Mouse (Mus musculus): ENCODE measurements around the gene Snrk.

Snrk gene

GRCm38 (mm10) chr9:122178427-122178826, 61.4 kb downstream of the Snrk start:
- in situ Hi-C loops (cut with MboI; ENCODE audit: low sequenced_read_pairs), result no loop called here

GRCm38 (mm10) chr9:122180105-122180504, 63.0 kb downstream of the Snrk start:
- in situ Hi-C loops (cut with MboI; ENCODE audit: low sequenced_read_pairs), result loop anchor here (10.0 kb wide), 1 partner anchor 155 kb away; no protein-coding TSS in a partner anchor

GRCm38 (mm10) chr9:122183074-122183473, 66.0 kb downstream of the Snrk start:
- in situ Hi-C loops (cut with MboI; ENCODE audit: low sequenced_read_pairs), result loop anchor here (10.0 kb wide), 1 partner anchor 158 kb away; no protein-coding TSS in a partner anchor

- in situ Hi-C loops (cut with MboI; ENCODE audit: low sequenced_read_pairs), result loop anchor here (10.0 kb wide), 1 partner anchor 160 kb away; no protein-coding TSS in a partner anchor
These were observed 67.3 kb downstream of the Snrk start for GRCm38 (mm10) chr9:122184329-122184728.

GRCm38 (mm10) chr9:122185061-122185460, 68.0 kb downstream of the Snrk start:
- in situ Hi-C loops (cut with MboI; ENCODE audit: low sequenced_read_pairs), result loop anchor here (10.0 kb wide), 1 partner anchor 160 kb away; no protein-coding TSS in a partner anchor

- in situ Hi-C loops (cut with MboI; ENCODE audit: low sequenced_read_pairs), result loop anchor here (10.0 kb wide), 1 partner anchor 161 kb away; no protein-coding TSS in a partner anchor
These were observed 68.9 kb downstream of the Snrk start for GRCm38 (mm10) chr9:122185953-122186352.

GRCm38 (mm10) chr9:122186643-122187226, 69.7 kb downstream of the Snrk start:
- in situ Hi-C loops (cut with MboI; ENCODE audit: low sequenced_read_pairs), result loop anchor here (10.0 kb wide), 1 partner anchor 162 kb away; no protein-coding TSS in a partner anchor

GRCm38 (mm10) chr9:122187451-122187921, 70.4 kb downstream of the Snrk start:
- in situ Hi-C loops (cut with MboI; ENCODE audit: low sequenced_read_pairs), result loop anchor here (10.0 kb wide), 1 partner anchor 163 kb away; no protein-coding TSS in a partner anchor

GRCm38 (mm10) chr9:122188724-122189123, 71.7 kb downstream of the Snrk start:
- in situ Hi-C loops (cut with MboI; ENCODE audit: low sequenced_read_pairs), result loop anchor here (10.0 kb wide), 1 partner anchor 164 kb away; no protein-coding TSS in a partner anchor

GRCm38 (mm10) chr9:122193361-122193760, 76.3 kb downstream of the Snrk start:
- in situ Hi-C loops (cut with MboI; ENCODE audit: low sequenced_read_pairs), result no loop called here

GRCm38 (mm10) chr9:122193823-122194222, 76.8 kb downstream of the Snrk start:
- in situ Hi-C loops (cut with MboI; ENCODE audit: low sequenced_read_pairs), result no loop called here

GRCm38 (mm10) chr9:122195042-122195682, 78.1 kb downstream of the Snrk start:
- in situ Hi-C loops (cut with MboI; ENCODE audit: low sequenced_read_pairs), result no loop called here

- in situ Hi-C loops (cut with MboI; ENCODE audit: low sequenced_read_pairs), result no loop called here
These were observed 80.0 kb downstream of the Snrk start for GRCm38 (mm10) chr9:122197021-122197420.

- in situ Hi-C loops (cut with MboI; ENCODE audit: low sequenced_read_pairs), result no loop called here
These were observed 81.6 kb downstream of the Snrk start for GRCm38 (mm10) chr9:122198621-122199020.

GRCm38 (mm10) chr9:122199253-122199652, 82.2 kb downstream of the Snrk start:
- in situ Hi-C loops (cut with MboI; ENCODE audit: low sequenced_read_pairs), result no loop called here

GRCm38 (mm10) chr9:122204508-122204907, 87.4 kb downstream of the Snrk start:
- in situ Hi-C loops (cut with MboI; ENCODE audit: low sequenced_read_pairs), result no loop called here

GRCm38 (mm10) chr9:122205543-122206200, 88.6 kb downstream of the Snrk start:
- in situ Hi-C loops (cut with MboI; ENCODE audit: low sequenced_read_pairs), result no loop called here

GRCm38 (mm10) chr9:122208311-122208710, 91.2 kb downstream of the Snrk start:
- in situ Hi-C loops (cut with MboI; ENCODE audit: low sequenced_read_pairs), result no loop called here

GRCm38 (mm10) chr9:122215118-122215517, 98.1 kb downstream of the Snrk start:
- in situ Hi-C loops (cut with MboI; ENCODE audit: low sequenced_read_pairs), result no loop called here

GRCm38 (mm10) chr9:122216945-122217529, 100.0 kb downstream of the Snrk start:
- in situ Hi-C loops (cut with MboI; ENCODE audit: low sequenced_read_pairs), result no loop called here
